ENCODE assay signal across 27 mouse cellular contexts in genomic region chr9:68798221-68798620, GRCm38 (mm10).
"Had no signal": no experiment of that assay in that cellular context is flagged by ENCODE, and none has a peak within 500 bp of the region (broad histone marks: within the 10 kb centered on the region; RNA-seq: fewer than 3 reads in every experiment).

No protein-coding gene starts in this region.

- H3K4me1 ChIP-seq: heart, embryonic 10.5 days; heart, embryonic 12.5 days; liver, embryonic 13.5 days; liver, embryonic 15.5 days had no signal

- H3K4me2 ChIP-seq: heart, embryonic 12.5 days; hindbrain, embryonic 12.5 days; hindbrain, embryonic 14.5 days; kidney, embryonic 15.5 days; limb, embryonic 13.5 days; limb, embryonic 15.5 days; liver, embryonic 11.5 days; liver, embryonic 13.5 days; liver, embryonic 15.5 days had no signal

- H3K27me3 ChIP-seq: heart, embryonic 12.5 days; hindbrain, embryonic 12.5 days; kidney, embryonic 15.5 days; liver, embryonic 13.5 days; liver, embryonic 15.5 days had no signal

- H3K9ac ChIP-seq: heart, embryonic 12.5 days; hindbrain, embryonic 12.5 days; hindbrain, embryonic 14.5 days; kidney, embryonic 15.5 days; limb, embryonic 13.5 days; limb, embryonic 15.5 days; liver, embryonic 13.5 days; liver, embryonic 15.5 days had no signal

- H3K4me3 ChIP-seq: heart, embryonic 10.5 days; heart, embryonic 12.5 days; hindbrain, embryonic 10.5 days; hindbrain, embryonic 12.5 days; kidney, embryonic 15.5 days; limb, embryonic 13.5 days; limb, embryonic 15.5 days; liver, embryonic 13.5 days; liver, embryonic 15.5 days had no signal

- DNase-seq: gastrocnemius, postnatal 10 days; gastrocnemius, postnatal 25 days; heart, adult 18-20 months; heart, postnatal 10 days; heart, postnatal 4 days; kidney, adult 11 months; kidney, adult 2 months; kidney, adult 9 months; kidney, postnatal 14 days; kidney, postnatal 36 days; layer of hippocampus, adult 9-11 months; layer of hippocampus, postnatal 36 days; left cerebral cortex, postnatal 4 days; liver, embryonic 13.5 days had no signal

- ATAC-seq: hindbrain, postnatal 0 days; intestine, embryonic 16.5 days had no signal

- H3K9me3 ChIP-seq: heart, embryonic 10.5 days; heart, embryonic 12.5 days; hindbrain, embryonic 10.5 days; hindbrain, embryonic 12.5 days; kidney, embryonic 15.5 days; limb, embryonic 13.5 days; limb, embryonic 15.5 days; liver, embryonic 15.5 days had no signal

- H3K36me3 ChIP-seq: heart, embryonic 10.5 days; heart, embryonic 12.5 days; hindbrain, embryonic 10.5 days; hindbrain, embryonic 12.5 days; kidney, embryonic 15.5 days; limb, embryonic 13.5 days; limb, embryonic 15.5 days; liver, embryonic 13.5 days; liver, embryonic 15.5 days had no signal

- H3K27ac ChIP-seq: heart, embryonic 10.5 days; hindbrain, embryonic 10.5 days; hindbrain, embryonic 12.5 days; hindbrain, embryonic 14.5 days; hindbrain, postnatal 0 days; kidney, embryonic 15.5 days; kidney, postnatal 0 days; limb, embryonic 13.5 days; limb, embryonic 15.5 days; liver, embryonic 13.5 days; liver, embryonic 15.5 days had no signal
